Mouse (Mus musculus): ENCODE results near the gene Pola2. TPM values are rescaled to one million over a fixed set of nuclear protein-coding genes. Genes with fewer than 3 reads are reported as not detected.
A peak's percentile ranks its signal among the peaks of the same experiment; 100 is the strongest.

Gene Pola2
- 31.9 and 34.2 TPM in 2 replicates for polyA plus RNA-seq (2015; fragmentation: Nextera tagmentation; extraction: Ambion mirVana)

- Histone ChIP-seq H3K4me1 (replicated peaks; ENCODE audit: control insufficient read depth, insufficient read depth, low read length) (peaks cover 22% of the 10 kb centered on the region), H3K36me3 (ENCODE audit: control insufficient read depth, insufficient read depth) (no peaks in the 10 kb centered on the region), H3K4me2 (ENCODE audit: low read length) (peak within 1 kb of the TSS; percentile 99), H3K9me3 (ENCODE audit: control insufficient read depth, low read length) (no peaks in the 10 kb centered on the region), H3K4me3 (replicated peaks; ENCODE audit: low read length) (peak within 1 kb of the TSS; percentile 78), H3K27me3 (replicated peaks; ENCODE audit: control insufficient read depth, insufficient read depth, low read length) (no peaks in the 10 kb centered on the region), H3K27ac (ENCODE audit: low read length) (peak within 1 kb of the TSS; percentile 56; the same call in 1 of the 2 replicates), H3K9ac (replicated peaks; ENCODE audit: low read depth, low read length) (peak within 1 kb of the TSS; percentile 72)
- peak; percentile 94 for ATAC-seq
- WGBS, result under 1% methylated on average over 50 of the region's 50 CpGs
Observed at GRCm38 (mm10) chr19:5963883-5964562, at the start of gene Pola2. Gene Pola2 (minus strand): TSS chr19:5964202.

- no peak overlapping the region for H3K27ac ChIP-seq (ENCODE audit: low read length)
- WGBS, result 90% methylated on average over 10 of the region's 10 CpGs
- ATAC-seq, result no peak
- H3K4me3 ChIP-seq (replicated peaks; ENCODE audit: low read length), result no peak overlapping the region
- H3K4me2 ChIP-seq (ENCODE audit: low read length), result no peak overlapping the region
- peaks cover 10% of the 10 kb centered on the region for H3K27me3 ChIP-seq (replicated peaks; ENCODE audit: control insufficient read depth, insufficient read depth, low read length)
- H3K4me1 ChIP-seq (replicated peaks; ENCODE audit: control insufficient read depth, insufficient read depth, low read length), result peaks cover 12% of the 10 kb centered on the region
- H3K9me3 ChIP-seq (ENCODE audit: control insufficient read depth, low read length), result no peaks in the 10 kb centered on the region
- no peak overlapping the region for H3K9ac ChIP-seq (replicated peaks; ENCODE audit: low read depth, low read length)
- H3K36me3 ChIP-seq (ENCODE audit: control insufficient read depth, insufficient read depth), result no peaks in the 10 kb centered on the region
Observed at GRCm38 (mm10) chr19:6013691-6014090, 49.7 kb upstream of the Pola2 start.

- WGBS, result 68% methylated on average over 8 of the region's 8 CpGs
- H3K9ac ChIP-seq (replicated peaks; ENCODE audit: low read depth, low read length), result no peak overlapping the region
- no peaks in the 10 kb centered on the region for H3K9me3 ChIP-seq (ENCODE audit: control insufficient read depth, low read length)
- H3K36me3 ChIP-seq (ENCODE audit: control insufficient read depth, insufficient read depth), result no peaks in the 10 kb centered on the region
- H3K27ac ChIP-seq (ENCODE audit: low read length), result no peak overlapping the region
- no peak overlapping the region for H3K4me2 ChIP-seq (ENCODE audit: low read length)
- H3K4me3 ChIP-seq (replicated peaks; ENCODE audit: low read length), result no peak overlapping the region
- ATAC-seq, result no peak
- no peaks in the 10 kb centered on the region for H3K27me3 ChIP-seq (replicated peaks; ENCODE audit: control insufficient read depth, insufficient read depth, low read length)
- no peaks in the 10 kb centered on the region for H3K4me1 ChIP-seq (replicated peaks; ENCODE audit: control insufficient read depth, insufficient read depth, low read length)
Observed at GRCm38 (mm10) chr19:6009137-6009536, 45.1 kb upstream of the Pola2 start.

- Histone ChIP-seq H3K36me3 (ENCODE audit: control insufficient read depth, insufficient read depth) (no peaks in the 10 kb centered on the region), H3K9ac (replicated peaks; ENCODE audit: low read depth, low read length) (no peak overlapping the region), H3K9me3 (ENCODE audit: control insufficient read depth, low read length) (no peaks in the 10 kb centered on the region), H3K27me3 (replicated peaks; ENCODE audit: control insufficient read depth, insufficient read depth, low read length) (no peaks in the 10 kb centered on the region), H3K4me3 (replicated peaks; ENCODE audit: low read length) (no peak overlapping the region), H3K27ac (ENCODE audit: low read length) (no peak overlapping the region), H3K4me1 (replicated peaks; ENCODE audit: control insufficient read depth, insufficient read depth, low read length) (no peaks in the 10 kb centered on the region), H3K4me2 (ENCODE audit: low read length) (no peak overlapping the region)
- WGBS, result 89% methylated on average over 13 of the region's 13 CpGs
- ATAC-seq, result no peak
Observed at GRCm38 (mm10) chr19:6007013-6007412, 43.0 kb upstream of the Pola2 start.

GRCm38 (mm10) chr19:6005541-6005940, 41.5 kb upstream of the Pola2 start:
- 56% methylated on average over 11 of the region's 11 CpGs for WGBS

GRCm38 (mm10) chr19:5999969-6000368, 36.0 kb upstream of the Pola2 start:
- 75% methylated on average over 5 of the region's 5 CpGs for WGBS
- no peaks in the 10 kb centered on the region for H3K4me1 ChIP-seq (replicated peaks; ENCODE audit: control insufficient read depth, insufficient read depth, low read length)
- no peak overlapping the region for H3K4me2 ChIP-seq (ENCODE audit: low read length)
- H3K27me3 ChIP-seq (replicated peaks; ENCODE audit: control insufficient read depth, insufficient read depth, low read length), result no peaks in the 10 kb centered on the region
- no peak overlapping the region for H3K9ac ChIP-seq (replicated peaks; ENCODE audit: low read depth, low read length)
- ATAC-seq, result no peak
- no peak overlapping the region for H3K4me3 ChIP-seq (replicated peaks; ENCODE audit: low read length)
- H3K36me3 ChIP-seq (ENCODE audit: control insufficient read depth, insufficient read depth), result no peaks in the 10 kb centered on the region
- no peak overlapping the region for H3K27ac ChIP-seq (ENCODE audit: low read length)
- no peaks in the 10 kb centered on the region for H3K9me3 ChIP-seq (ENCODE audit: control insufficient read depth, low read length)

More at GRCm38 (mm10) chr19:6005541-6005940, 41.5 kb upstream of the Pola2 start:
- H3K27ac ChIP-seq (ENCODE audit: low read length), result no peak overlapping the region
- no peak for ATAC-seq
- H3K4me2 ChIP-seq (ENCODE audit: low read length), result no peak overlapping the region
- H3K9me3 ChIP-seq (ENCODE audit: control insufficient read depth, low read length), result no peaks in the 10 kb centered on the region
- no peak overlapping the region for H3K4me3 ChIP-seq (replicated peaks; ENCODE audit: low read length)
- H3K4me1 ChIP-seq (replicated peaks; ENCODE audit: control insufficient read depth, insufficient read depth, low read length), result no peaks in the 10 kb centered on the region
- no peaks in the 10 kb centered on the region for H3K27me3 ChIP-seq (replicated peaks; ENCODE audit: control insufficient read depth, insufficient read depth, low read length)
- H3K9ac ChIP-seq (replicated peaks; ENCODE audit: low read depth, low read length), result no peak overlapping the region
- H3K36me3 ChIP-seq (ENCODE audit: control insufficient read depth, insufficient read depth), result no peaks in the 10 kb centered on the region

- Histone ChIP-seq H3K9ac (replicated peaks; ENCODE audit: low read depth, low read length) (no peak overlapping the region), H3K27ac (ENCODE audit: low read length) (no peak overlapping the region), H3K4me3 (replicated peaks; ENCODE audit: low read length) (no peak overlapping the region), H3K36me3 (ENCODE audit: control insufficient read depth, insufficient read depth) (no peaks in the 10 kb centered on the region), H3K27me3 (replicated peaks; ENCODE audit: control insufficient read depth, insufficient read depth, low read length) (no peaks in the 10 kb centered on the region), H3K4me1 (replicated peaks; ENCODE audit: control insufficient read depth, insufficient read depth, low read length) (no peaks in the 10 kb centered on the region), H3K4me2 (ENCODE audit: low read length) (no peak overlapping the region), H3K9me3 (ENCODE audit: control insufficient read depth, low read length) (no peaks in the 10 kb centered on the region)
- ATAC-seq, result no peak
- WGBS, result 89% methylated on average over 3 of the region's 3 CpGs
Observed at GRCm38 (mm10) chr19:5998180-5998579, 34.2 kb upstream of the Pola2 start.

GRCm38 (mm10) chr19:5994711-5995110, 30.7 kb upstream of the Pola2 start:
- no peaks in the 10 kb centered on the region for H3K27me3 ChIP-seq (replicated peaks; ENCODE audit: control insufficient read depth, insufficient read depth, low read length)
- H3K4me1 ChIP-seq (replicated peaks; ENCODE audit: control insufficient read depth, insufficient read depth, low read length), result no peaks in the 10 kb centered on the region
- H3K9me3 ChIP-seq (ENCODE audit: control insufficient read depth, low read length), result no peaks in the 10 kb centered on the region
- ATAC-seq, result no peak
- H3K4me3 ChIP-seq (replicated peaks; ENCODE audit: low read length), result no peak overlapping the region
- H3K27ac ChIP-seq (ENCODE audit: low read length), result no peak overlapping the region
- H3K9ac ChIP-seq (replicated peaks; ENCODE audit: low read depth, low read length), result no peak overlapping the region
- 88% methylated on average over 14 of the region's 14 CpGs for WGBS
- H3K4me2 ChIP-seq (ENCODE audit: low read length), result no peak overlapping the region
- H3K36me3 ChIP-seq (ENCODE audit: control insufficient read depth, insufficient read depth), result no peaks in the 10 kb centered on the region

- Histone ChIP-seq H3K36me3 (ENCODE audit: control insufficient read depth, insufficient read depth) (no peaks in the 10 kb centered on the region), H3K9ac (replicated peaks; ENCODE audit: low read depth, low read length) (no peak overlapping the region), H3K4me2 (ENCODE audit: low read length) (no peak overlapping the region), H3K9me3 (ENCODE audit: control insufficient read depth, low read length) (no peaks in the 10 kb centered on the region), H3K4me1 (replicated peaks; ENCODE audit: control insufficient read depth, insufficient read depth, low read length) (peaks cover 8% of the 10 kb centered on the region), H3K27ac (ENCODE audit: low read length) (no peak overlapping the region), H3K4me3 (replicated peaks; ENCODE audit: low read length) (no peak overlapping the region), H3K27me3 (replicated peaks; ENCODE audit: control insufficient read depth, insufficient read depth, low read length) (no peaks in the 10 kb centered on the region)
- ATAC-seq, result no peak
- 84% methylated on average over 7 of the region's 7 CpGs for WGBS
Observed at GRCm38 (mm10) chr19:5992012-5992411, 28.0 kb upstream of the Pola2 start.

- no peak overlapping the region for H3K4me3 ChIP-seq (replicated peaks; ENCODE audit: low read length)
- H3K4me1 ChIP-seq (replicated peaks; ENCODE audit: control insufficient read depth, insufficient read depth, low read length), result peaks cover 8% of the 10 kb centered on the region
- H3K9ac ChIP-seq (replicated peaks; ENCODE audit: low read depth, low read length), result no peak overlapping the region
- no peak overlapping the region for H3K27ac ChIP-seq (ENCODE audit: low read length)
- H3K36me3 ChIP-seq (ENCODE audit: control insufficient read depth, insufficient read depth), result no peaks in the 10 kb centered on the region
- WGBS, result 79% methylated on average over 7 of the region's 7 CpGs
- no peaks in the 10 kb centered on the region for H3K9me3 ChIP-seq (ENCODE audit: control insufficient read depth, low read length)
- no peak for ATAC-seq
- H3K27me3 ChIP-seq (replicated peaks; ENCODE audit: control insufficient read depth, insufficient read depth, low read length), result no peaks in the 10 kb centered on the region
- no peak overlapping the region for H3K4me2 ChIP-seq (ENCODE audit: low read length)
Observed at GRCm38 (mm10) chr19:5991467-5991866, 27.5 kb upstream of the Pola2 start.
